Mouse (Mus musculus): Measurements from ENCODE around the gene Tial1.

The Tial1 gene

GRCm38 (mm10) chr7:128417226-128417929, 44.1 kb downstream of the Tial1 start:
- DNase-seq (ENCODE audit: low read depth, low spot score), result peak; percentile 15

DNA sequence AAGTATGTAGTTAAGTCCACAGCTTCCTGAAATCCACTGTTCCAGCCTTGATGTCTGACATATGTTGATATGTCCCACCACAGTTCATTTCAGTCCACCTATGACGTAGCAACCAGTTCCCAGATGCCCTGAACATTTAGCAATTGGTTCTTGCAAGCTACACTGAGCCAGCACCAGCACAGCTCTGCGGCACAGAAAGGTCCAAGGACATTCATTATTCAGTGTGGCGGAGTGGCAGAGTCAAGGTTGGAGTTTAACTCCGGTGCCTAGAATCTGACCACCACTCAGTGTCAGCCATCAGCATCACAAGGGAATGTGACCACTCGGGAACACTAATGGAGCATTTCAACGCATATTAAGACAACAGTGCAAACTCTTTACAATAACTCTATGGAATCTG, 44.9 kb downstream of the Tial1 start:
- DNase-seq (ENCODE audit: low read depth, low spot score), result peak; percentile 18

DNA sequence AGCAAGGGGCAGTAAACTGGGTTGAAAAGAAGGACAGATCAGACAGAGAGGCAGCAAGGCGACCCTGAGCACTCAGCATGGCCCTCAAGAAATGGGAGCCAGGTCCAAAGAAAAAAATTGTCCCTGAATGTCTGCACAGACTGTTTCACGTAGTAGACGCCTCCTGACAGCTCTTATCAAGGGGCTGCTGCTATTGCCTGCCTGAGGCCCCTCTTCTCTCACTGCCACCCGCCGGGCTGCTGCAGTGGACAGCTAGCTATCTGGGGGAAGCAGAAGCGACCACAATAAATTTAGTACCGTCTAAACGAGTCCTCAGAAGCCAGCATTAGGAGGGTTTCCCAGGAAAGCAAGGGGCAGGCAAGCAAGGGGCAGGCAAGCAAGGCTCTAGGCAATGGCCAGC, 47.1 kb downstream of the Tial1 start:
- no peak for DNase-seq (ENCODE audit: low read depth, low spot score)

DNA sequence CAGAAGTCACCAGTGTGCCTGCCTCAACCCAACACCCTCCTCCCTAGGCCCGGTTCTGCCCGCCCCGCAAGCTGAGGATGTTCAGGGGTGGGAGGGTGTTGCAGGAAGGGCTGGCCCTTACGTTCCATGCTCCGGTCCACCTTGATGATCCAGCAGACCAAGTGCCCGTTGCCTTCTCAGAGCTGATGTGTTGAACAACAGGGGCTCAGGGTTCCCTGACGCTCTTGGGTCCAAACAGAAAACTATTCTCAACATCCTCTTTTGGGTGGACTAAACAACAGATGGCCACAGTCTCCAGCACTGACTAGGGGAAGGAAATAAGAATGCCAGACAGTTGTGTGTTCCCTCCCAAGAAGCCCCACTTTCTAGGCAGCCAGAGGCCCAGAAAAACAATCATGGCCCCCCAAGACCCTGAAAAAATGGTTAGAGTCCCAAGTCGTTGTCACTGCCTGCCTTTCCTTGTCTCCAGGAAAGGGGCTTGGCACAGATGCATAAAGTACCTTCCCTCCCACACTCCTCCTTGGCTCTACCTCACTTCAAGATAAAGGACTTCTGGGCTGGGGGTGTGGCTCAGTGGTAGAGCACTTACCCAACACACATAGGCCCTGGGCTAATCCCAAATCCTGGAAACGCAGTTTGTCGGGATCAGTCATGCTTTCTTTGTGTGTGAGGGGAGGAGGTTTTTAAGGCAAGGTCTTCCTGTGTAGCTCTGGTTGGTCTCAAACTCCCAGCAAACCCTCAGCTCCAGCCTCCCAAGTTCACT, 49.3 kb downstream of the Tial1 start:
- DNase-seq (ENCODE audit: low read depth, low spot score), result no peak

DNA sequence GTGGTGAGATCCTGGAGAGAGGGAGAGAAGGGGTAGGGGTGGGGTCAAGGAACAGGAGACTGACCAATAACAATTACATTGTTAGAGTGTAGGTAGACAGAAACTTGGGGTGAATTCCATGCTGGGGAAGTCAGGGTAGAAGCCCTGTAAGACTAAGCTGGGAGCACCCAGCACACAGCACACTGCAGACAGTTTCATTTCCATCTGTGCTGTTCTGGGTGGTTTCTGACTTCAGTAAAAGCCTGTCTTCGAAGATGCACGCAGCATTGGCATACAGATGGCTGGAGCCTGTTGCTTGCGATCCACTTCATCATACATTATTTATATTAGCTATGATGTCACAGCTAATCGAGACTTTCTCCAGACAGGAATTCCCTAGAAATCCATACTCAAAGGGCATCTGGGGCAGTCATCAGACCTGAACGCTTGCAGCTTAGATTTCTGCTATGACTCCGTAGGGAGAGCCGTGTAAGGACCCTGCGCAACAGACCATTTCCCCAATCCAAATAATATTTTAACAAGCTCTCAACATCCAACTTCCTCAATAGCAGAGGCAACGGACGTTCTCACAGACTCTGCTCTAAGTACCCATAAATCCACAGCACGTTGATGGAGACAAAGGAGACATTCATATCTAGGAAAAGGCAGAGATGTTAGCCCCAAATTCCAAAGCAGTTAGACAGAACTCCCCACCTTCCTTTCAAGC, 50.7 kb downstream of the Tial1 start:
- DNase-seq (ENCODE audit: low read depth, low spot score), result no peak

GRCm38 (mm10) chr7:128408265-128408664, 53.3 kb downstream of the Tial1 start:
- peak; percentile 68 for DNase-seq (ENCODE audit: low read depth, low spot score)

DNA sequence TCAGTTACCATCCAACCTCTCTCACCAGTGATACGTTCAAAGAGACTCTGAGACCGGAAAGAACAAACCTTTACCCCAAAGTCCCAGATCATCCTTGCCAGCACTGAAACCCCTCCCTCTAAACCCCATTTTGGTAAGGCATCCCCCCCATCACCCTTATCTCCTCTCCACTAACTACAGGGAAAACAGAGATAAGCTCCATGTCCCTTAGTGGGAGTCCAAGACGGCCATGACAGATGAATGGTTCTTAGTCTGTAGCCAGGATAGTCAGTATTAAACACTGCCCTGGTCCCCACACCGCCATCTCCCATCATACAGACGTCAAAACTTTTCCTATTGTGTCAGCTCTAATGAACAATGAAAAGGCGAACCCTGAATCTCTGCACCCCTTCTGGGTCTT, 57.5 kb downstream of the Tial1 start:
- no peak for DNase-seq (ENCODE audit: low read depth, low spot score)

DNA sequence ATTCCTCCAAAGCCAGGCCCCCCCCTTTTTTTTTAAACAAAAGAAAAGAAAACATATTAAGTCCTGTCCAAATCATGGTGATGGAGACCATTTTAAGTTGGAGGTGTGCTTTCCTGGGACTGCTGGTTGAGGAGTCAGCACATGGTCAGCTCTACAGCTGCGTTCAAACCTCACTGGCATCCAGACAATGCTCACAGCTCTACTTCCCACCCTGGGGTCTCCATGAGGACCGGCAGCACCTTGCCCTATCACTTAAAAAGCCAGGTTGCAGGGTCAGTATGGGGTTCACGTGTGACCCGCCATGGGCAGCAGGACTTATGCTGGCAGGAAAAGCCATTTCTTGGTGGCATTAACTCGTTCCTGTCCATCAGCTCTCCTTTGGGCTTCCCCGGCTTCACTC, 57.9 kb downstream of the Tial1 start:
- DNase-seq (ENCODE audit: low read depth, low spot score), result no peak

DNA sequence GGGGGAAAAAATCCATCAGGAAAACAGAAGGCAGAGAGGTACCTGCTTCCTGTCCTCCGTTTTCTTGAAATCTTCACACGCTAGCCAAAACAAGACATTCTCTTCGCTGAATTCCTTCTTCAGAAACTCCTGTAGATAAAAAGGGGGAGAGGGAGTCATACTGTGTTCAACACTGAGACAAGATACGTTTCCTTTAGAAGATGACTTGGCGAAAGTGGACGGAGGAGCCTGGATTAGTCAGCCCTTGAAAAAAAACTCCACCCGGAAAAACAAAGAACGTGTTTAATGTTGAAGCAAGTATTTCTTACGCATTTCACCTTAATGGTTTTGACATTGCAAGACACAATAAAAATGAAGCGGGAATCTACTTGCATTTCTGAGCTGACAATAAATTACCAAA, 58.4 kb downstream of the Tial1 start:
- DNase-seq (ENCODE audit: low read depth, low spot score), result no peak

- no peak for DNase-seq (ENCODE audit: low read depth, low spot score)
Measured at GRCm38 (mm10) chr7:128402577-128402976, 58.9 kb downstream of the Tial1 start.

GRCm38 (mm10) chr7:128398664-128399063, 62.9 kb downstream of the Tial1 start:
- no peak for DNase-seq (ENCODE audit: low read depth, low spot score)

DNA sequence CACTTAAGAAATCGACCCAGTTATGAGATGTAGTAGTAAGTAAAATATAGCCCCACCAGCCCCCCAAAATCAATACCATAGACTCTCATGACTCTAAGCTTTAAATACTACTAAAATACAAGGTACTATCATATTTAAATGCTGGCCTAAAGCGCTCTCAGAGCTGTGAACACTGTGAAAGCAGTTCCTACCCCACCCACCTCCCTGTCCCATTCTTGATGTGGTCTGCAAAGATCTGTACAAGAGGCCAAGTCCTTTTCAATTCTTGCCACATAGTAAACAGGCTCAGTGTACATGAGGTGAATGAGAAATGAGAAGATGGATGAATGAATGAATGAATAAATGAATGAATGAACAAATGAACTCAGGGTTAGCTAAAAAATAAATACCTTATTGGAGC, 64.5 kb downstream of the Tial1 start:
- no peak for DNase-seq (ENCODE audit: low read depth, low spot score)

- DNase-seq (ENCODE audit: low read depth, low spot score), result peak; percentile 17
Measured at GRCm38 (mm10) chr7:128393756-128394155, 67.8 kb downstream of the Tial1 start.

- no peak for DNase-seq (ENCODE audit: low read depth, low spot score)
Measured at GRCm38 (mm10) chr7:128392972-128393314, 68.6 kb downstream of the Tial1 start.

DNA sequence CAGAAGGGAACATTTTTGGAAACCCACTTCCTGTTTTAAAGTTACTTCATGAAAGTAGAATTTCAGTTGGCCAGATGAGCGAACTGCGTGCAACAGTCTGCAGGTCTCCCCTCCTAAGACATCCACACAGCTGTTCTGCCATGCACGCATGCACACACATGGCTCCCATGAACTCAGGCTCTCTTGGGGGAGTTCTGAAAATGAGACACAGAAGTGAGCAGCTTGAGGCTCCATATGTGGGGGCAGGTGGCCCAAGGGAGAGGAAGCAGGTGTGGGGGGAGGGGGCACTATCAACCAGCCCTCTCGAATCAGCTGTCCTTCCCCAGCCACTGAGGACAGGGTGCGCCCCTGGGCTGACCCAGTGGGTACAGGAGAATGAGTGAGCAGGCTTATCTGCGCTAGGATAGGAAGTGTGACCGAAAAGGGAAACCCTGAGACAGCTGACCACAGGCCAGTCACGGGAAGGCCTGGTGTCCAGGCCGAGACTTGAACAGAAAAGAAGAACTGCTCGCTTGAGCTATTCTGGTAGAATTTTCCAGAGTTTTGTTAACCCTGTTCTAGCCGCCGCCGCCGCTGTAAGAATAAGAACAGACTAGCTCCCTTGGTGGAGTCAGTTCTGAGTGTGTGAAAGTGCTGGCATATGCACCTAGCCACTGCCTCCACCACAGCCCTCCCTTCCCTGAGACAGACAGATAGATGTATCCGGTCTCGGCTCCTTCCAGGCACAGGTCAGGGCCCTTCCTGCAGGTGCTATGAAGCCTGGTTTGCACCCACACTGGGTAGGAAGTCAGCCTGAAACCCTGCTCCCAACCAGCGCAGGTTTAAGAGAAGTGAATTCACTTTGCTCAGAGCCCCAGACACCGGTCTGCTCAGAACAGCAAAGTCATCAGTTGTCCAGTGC, 69.2 kb downstream of the Tial1 start:
- no peak for DNase-seq (ENCODE audit: low read depth, low spot score)

GRCm38 (mm10) chr7:128391267-128392057, 70.1 kb downstream of the Tial1 start:
- no peak for DNase-seq (ENCODE audit: low read depth, low spot score)
